ENCODE assay signal across 8 mouse cellular contexts in genomic region chr5:45424021-45424886, GRCm38 (mm10). TPM values are rescaled to one million over a fixed set of nuclear protein-coding genes. Genes with fewer than 3 reads are reported as not detected.
A peak's percentile ranks its signal among the peaks of the same experiment; 100 is the strongest.
DNase-seq lines count a peak whose midpoint lies in the region; ATAC-seq lines count a peak whose summit lies in the region.

No protein-coding gene starts in this region.

- no peak overlapping the region for H3K9ac ChIP-seq in liver, embryonic 12.5 days
- H3K9ac ChIP-seq in embryonic facial prominence, embryonic 12.5 days = no peak overlapping the region
- no peak overlapping the region for H3K9ac ChIP-seq in hindbrain, embryonic 15.5 days
- no peak overlapping the region for H3K9ac ChIP-seq in limb, embryonic 12.5 days (replicated peaks)
- no peak overlapping the region for H3K9ac ChIP-seq in neural tube, embryonic 11.5 days (ENCODE audit: low read length)

- no peaks in the 10 kb centered on the region for H3K36me3 ChIP-seq in liver, embryonic 12.5 days
- H3K36me3 ChIP-seq in embryonic facial prominence, embryonic 12.5 days = no peaks in the 10 kb centered on the region
- no peaks in the 10 kb centered on the region for H3K36me3 ChIP-seq in hindbrain, embryonic 15.5 days
- no peaks in the 10 kb centered on the region for H3K36me3 ChIP-seq in limb, embryonic 12.5 days
- no peaks in the 10 kb centered on the region for H3K36me3 ChIP-seq in neural tube, embryonic 11.5 days (ENCODE audit: control insufficient read depth, insufficient read depth, low read length)

- no peak overlapping the region for H3K27ac ChIP-seq in liver, embryonic 12.5 days
- no peak overlapping the region for H3K27ac ChIP-seq in embryonic facial prominence, embryonic 12.5 days
- H3K27ac ChIP-seq in hindbrain, embryonic 15.5 days (replicated peaks) = no peak overlapping the region
- H3K27ac ChIP-seq in limb, embryonic 12.5 days = no peak overlapping the region
- no peak overlapping the region for H3K27ac ChIP-seq in neural tube, embryonic 11.5 days (ENCODE audit: low read depth, low read length)

- 38% methylated on average over 8 of the region's 8 CpGs for WGBS in liver, embryonic 12.5 days (ENCODE audit: insufficient replicate concordance)
- 44% methylated on average over 8 of the region's 8 CpGs for WGBS in embryonic facial prominence, embryonic 12.5 days
- 40% methylated on average over 8 of the region's 8 CpGs for WGBS in hindbrain, embryonic 15.5 days
- WGBS in limb, embryonic 12.5 days = 40% methylated on average over 8 of the region's 8 CpGs
- 43% methylated on average over 8 of the region's 8 CpGs for WGBS in neural tube, embryonic 11.5 days

- no peaks in the 10 kb centered on the region for H3K4me1 ChIP-seq in liver, embryonic 12.5 days
- H3K4me1 ChIP-seq in embryonic facial prominence, embryonic 12.5 days = no peaks in the 10 kb centered on the region; the same call in 1 of the 2 replicates
- H3K4me1 ChIP-seq in hindbrain, embryonic 15.5 days (replicated peaks) = no peaks in the 10 kb centered on the region
- peaks cover 7% of the 10 kb centered on the region; the same call in 1 of the 2 replicates for H3K4me1 ChIP-seq in limb, embryonic 12.5 days (replicated peaks)
- H3K4me1 ChIP-seq in neural tube, embryonic 11.5 days (ENCODE audit: control insufficient read depth, insufficient read depth, low read length) = no peaks in the 10 kb centered on the region

- H3K27me3 ChIP-seq in liver, embryonic 12.5 days (replicated peaks) = no peaks in the 10 kb centered on the region
- H3K27me3 ChIP-seq in embryonic facial prominence, embryonic 12.5 days = no peaks in the 10 kb centered on the region
- H3K27me3 ChIP-seq in hindbrain, embryonic 15.5 days = no peaks in the 10 kb centered on the region
- no peaks in the 10 kb centered on the region for H3K27me3 ChIP-seq in limb, embryonic 12.5 days
- H3K27me3 ChIP-seq in neural tube, embryonic 11.5 days (ENCODE audit: control insufficient read depth, insufficient read depth, low read length) = no peaks in the 10 kb centered on the region

- ATAC-seq in liver, embryonic 12.5 days = no peak
- 0 out of 2 replicates have a peak, but pooled peaks have one; percentile 71 for ATAC-seq in embryonic facial prominence, embryonic 12.5 days (ENCODE audit: insufficient number of reproducible peaks, insufficient read depth, low FRiP score, low TSS enrichment)
- peak; percentile 90 for ATAC-seq in hindbrain, embryonic 15.5 days (ENCODE audit: low FRiP score, low read depth)
- peak; percentile 63; the same call in 1 of the 2 replicates for ATAC-seq in limb, embryonic 12.5 days (ENCODE audit: insufficient number of reproducible peaks, insufficient read depth, low FRiP score, low TSS enrichment, low read depth)
- ATAC-seq in neural tube, embryonic 11.5 days (ENCODE audit: insufficient read depth, low FRiP score, low TSS enrichment) = peak; percentile 76

- no peaks in the 10 kb centered on the region for H3K9me3 ChIP-seq in liver, embryonic 12.5 days (replicated peaks)
- no peaks in the 10 kb centered on the region for H3K9me3 ChIP-seq in embryonic facial prominence, embryonic 12.5 days
- no peaks in the 10 kb centered on the region for H3K9me3 ChIP-seq in hindbrain, embryonic 15.5 days
- H3K9me3 ChIP-seq in limb, embryonic 12.5 days = no peaks in the 10 kb centered on the region
- no peaks in the 10 kb centered on the region for H3K9me3 ChIP-seq in neural tube, embryonic 11.5 days (ENCODE audit: control insufficient read depth, low read length)

- peak; percentile 50 for DNase-seq in liver
- DNase-seq in adrenal gland, postnatal 14 days = peak; percentile 72
- DNase-seq in neural tube, embryonic 11.5 days (ENCODE audit: low spot score) = peak; percentile 63
- DNase-seq in thymus, postnatal 25 days = peak; percentile 27

- no peak overlapping the region for H3K4me2 ChIP-seq in liver, embryonic 12.5 days
- H3K4me2 ChIP-seq in embryonic facial prominence, embryonic 12.5 days (replicated peaks) = no peak overlapping the region
- H3K4me2 ChIP-seq in hindbrain, embryonic 15.5 days = no peak overlapping the region
- no peak overlapping the region for H3K4me2 ChIP-seq in limb, embryonic 12.5 days
- H3K4me2 ChIP-seq in neural tube, embryonic 11.5 days (ENCODE audit: low read depth) = no peak overlapping the region

- no peak overlapping the region for H3K4me3 ChIP-seq in liver, embryonic 12.5 days
- H3K4me3 ChIP-seq in embryonic facial prominence, embryonic 12.5 days = no peak overlapping the region
- H3K4me3 ChIP-seq in hindbrain, embryonic 15.5 days = no peak overlapping the region
- no peak overlapping the region for H3K4me3 ChIP-seq in limb, embryonic 12.5 days (replicated peaks)
- H3K4me3 ChIP-seq in neural tube, embryonic 11.5 days (ENCODE audit: low read depth, low read length) = no peak overlapping the region

RNA-seq across cellular contexts. Expression of gene Qdpr, which starts 25.8 kb away (rescaled TPM):
- 74.1 and 77.6 TPM in 2 replicates for polyA plus RNA-seq in liver, embryonic 12.5 days (2016; fragmentation: Nextera tagmentation; extraction: Ambion mirVana)
- 140 and 142 TPM in 2 replicates for total RNA-seq in adrenal gland, postnatal 14 days (2021)
- 132 and 136 TPM in 2 replicates for polyA plus RNA-seq in embryonic facial prominence, embryonic 12.5 days (2016; fragmentation: Nextera tagmentation; extraction: Ambion mirVana)
- polyA plus RNA-seq in hindbrain, embryonic 15.5 days (2015; fragmentation: Nextera tagmentation; extraction: Ambion mirVana) = 131 and 132 TPM in 2 replicates
- polyA plus RNA-seq in limb, embryonic 12.5 days (2016; fragmentation: Nextera tagmentation; extraction: Ambion mirVana) = 111 and 116 TPM in 2 replicates
- 95.8 and 101 TPM in 2 replicates for polyA plus RNA-seq in neural tube, embryonic 11.5 days (2014; fragmentation: Nextera tagmentation; extraction: Ambion mirVana)

RNA-seq across cellular contexts. Expression of gene Clrn2, which starts 29.3 kb away (rescaled TPM):
- polyA plus RNA-seq in liver, embryonic 12.5 days (2016; fragmentation: Nextera tagmentation; extraction: Ambion mirVana) = not detected in 2 replicates
- total RNA-seq in adrenal gland, postnatal 14 days (2021) = not detected in 2 replicates
- not detected in 2 replicates for polyA plus RNA-seq in embryonic facial prominence, embryonic 12.5 days (2016; fragmentation: Nextera tagmentation; extraction: Ambion mirVana)
- 0.38 and 0.46 TPM in 2 replicates for polyA plus RNA-seq in hindbrain, embryonic 15.5 days (2015; fragmentation: Nextera tagmentation; extraction: Ambion mirVana)
- polyA plus RNA-seq in limb, embryonic 12.5 days (2016; fragmentation: Nextera tagmentation; extraction: Ambion mirVana) = 0.23 TPM in 1 of 2 replicates, not detected in the other
- not detected in 2 replicates for polyA plus RNA-seq in neural tube, embryonic 11.5 days (2014; fragmentation: Nextera tagmentation; extraction: Ambion mirVana)
